Mouse (Mus musculus) ES-Bruce4 (cell line): ENCODE data around the gene Dlgap1.

ENCODE experiments used
- CTCF ChIP-seq: IDR thresholded peaks from one replicate; pipeline ENCODE4 v1.8.1; 2011; ENCODE audit warnings: low read depth, low read length
- EP300 ChIP-seq: IDR thresholded peaks from 2 replicates; pipeline ENCODE4 v1.6.1; 2011; ENCODE audit warnings: low read depth, low read length; ENCODE audit not compliant: insufficient read depth
- POLR2A ChIP-seq: IDR thresholded peaks from one replicate; pipeline ENCODE4 v1.8.1; 2011; ENCODE audit warnings: low read length; ENCODE audit not compliant: insufficient read depth

DNA sequence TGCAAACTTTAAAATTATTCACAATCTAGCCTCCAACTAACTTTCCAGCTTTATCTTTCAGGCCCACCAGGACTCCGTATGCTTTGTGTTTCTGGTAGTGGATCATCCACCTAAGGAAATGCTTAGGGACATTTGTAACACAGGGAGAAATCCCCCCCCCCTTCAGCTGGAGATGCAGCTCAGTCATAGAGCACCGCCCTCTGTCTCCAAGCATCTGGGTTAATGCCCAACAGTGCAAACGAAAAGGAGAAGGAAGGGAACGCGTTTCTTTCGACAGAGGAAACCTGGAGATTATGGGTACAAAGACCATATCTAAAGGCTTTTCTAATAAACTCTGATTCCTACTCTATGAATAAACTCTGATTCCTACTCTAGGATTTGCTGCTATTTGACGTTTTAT lies 517.4 kb downstream of the Dlgap1 start:
- no peak for TF ChIP-seq CTCF
- no peak for TF ChIP-seq POLR2A
- TF ChIP-seq EP300: no peak
